Mouse (Mus musculus) small intestine, adult 2 months (tissue): ENCODE data around the gene Smc3.
"Not testable (repeated sequence)": the region's sequence is repeated elsewhere in the genome, so short reads cannot be mapped to it uniquely, and the experiment has no call there.

ENCODE experiments used
- CTCF ChIP-seq: fragments of 200-500 bp; IDR thresholded peaks from 2 replicates; pipeline ENCODE4 v1.5.1; 2012; ENCODE audit warnings: low read depth, mild to moderate bottlenecking, control low read depth, inconsistent platforms, low read length, moderate library complexity, mixed read lengths; ENCODE audit not compliant: insufficient replicate concordance, insufficient read length; ENCODE audit errors: extremely low read depth
- POLR2A ChIP-seq: fragments of 200-500 bp; IDR thresholded peaks from 2 replicates; pipeline ENCODE4 v1.6.1; 2012; ENCODE audit warnings: low read depth, mild to moderate bottlenecking, control low read depth, inconsistent platforms, low read length, moderate library complexity

GRCm38 (mm10) chr19:53580271-53580670, 19.9 kb upstream of the Smc3 start:
- TF ChIP-seq CTCF, POLR2A: not testable (repeated sequence)
